Mouse (Mus musculus) liver, adult 2 months (tissue): ENCODE measurements around the gene Ahdc1. TPM values are rescaled to one million over a fixed set of nuclear protein-coding genes. Genes with fewer than 3 reads are reported as not detected.

Source experiments
- DNase-seq: peaks from one replicate; pipeline ENCODE4 v3.0.0-alpha.2; 2011; ENCODE audit warnings: low read depth, low spot score; ENCODE audit errors: extremely low read depth
- H3K27ac ChIP-seq: fragments of 200-500 bp; replicated peaks from 2 replicates; pipeline ENCODE4 v1.5.1; 2012; ENCODE audit warnings: low read depth, mild to moderate bottlenecking, control low read depth, inconsistent platforms, low read length; ENCODE audit not compliant: insufficient read depth
- H3K27me3 ChIP-seq: fragments of 200-500 bp; 2 replicates; pipeline ENCODE4 v1.6.1; 2012; ENCODE audit warnings: mild to moderate bottlenecking, moderate library complexity, low read length, inconsistent platforms; ENCODE audit not compliant: control insufficient read depth, insufficient read depth
- H3K36me3 ChIP-seq: fragments of 200-500 bp; 2 replicates; pipeline ENCODE4 v1.6.1; 2012; ENCODE audit warnings: low read length, inconsistent platforms; ENCODE audit not compliant: control insufficient read depth, insufficient read depth
- H3K4me1 ChIP-seq: fragments of 200-500 bp; 2 replicates; pipeline ENCODE4 v1.6.1; 2011; ENCODE audit warnings: low read length; ENCODE audit not compliant: control insufficient read depth, insufficient read depth
- H3K4me3 ChIP-seq: fragments of 200-500 bp; 2 replicates; pipeline ENCODE4 v1.5.1; 2011; ENCODE audit warnings: low read depth, mild to moderate bottlenecking, control low read depth, low read length, moderate library complexity; ENCODE audit not compliant: insufficient read depth
- H3K79me2 ChIP-seq: fragments of 200-500 bp; 2 replicates; pipeline ENCODE4 v1.6.1; 2012; ENCODE audit warnings: inconsistent platforms, mild to moderate bottlenecking, low read length, moderate library complexity; ENCODE audit not compliant: control insufficient read depth, insufficient read depth
- H3K9ac ChIP-seq: fragments of 200-500 bp; 2 replicates; pipeline ENCODE4 v1.6.1; 2012; ENCODE audit warnings: low read depth, mild to moderate bottlenecking, control low read depth, inconsistent platforms, low read length
- CTCF ChIP-seq: fragments of 200-500 bp; IDR thresholded peaks from 2 replicates; pipeline ENCODE4 v1.5.1; 2011; ENCODE audit warnings: low read depth, low read length, control low read depth
- POLR2A ChIP-seq: fragments of 200-500 bp; IDR thresholded peaks from 2 replicates; pipeline ENCODE4 v1.6.1; 2011; ENCODE audit warnings: low read length, control low read depth; ENCODE audit not compliant: insufficient read depth; ENCODE audit errors: extremely low read depth
- WGBS: fragments of 180-500 bp; shearing (Covaris S2); methylation state at CpG from one replicate; pipeline ENCODE4 v1.1.7; 2018; 5-methylcytosine and 5-hydroxymethylcytosine counted together
- polyA plus RNA-seq: library from polyadenylated mRNA; depleted of rRNA; stranded (reverse); fragments of >200 nt; gene quantifications from 2 replicates; pipeline ENCODE4 v1.2.3, GENCODE M21; 2012
- total RNA-seq: library from RNA; depleted of rRNA; stranded (reverse); fragments of >200 nt; gene quantifications from 2 replicates; pipeline ENCODE4 v1.2.3, GENCODE M21; 2014

The Ahdc1 gene
- total and polyA plus RNA-seq, 2 experiments, result 2.4 to 8.7 TPM

DNA sequence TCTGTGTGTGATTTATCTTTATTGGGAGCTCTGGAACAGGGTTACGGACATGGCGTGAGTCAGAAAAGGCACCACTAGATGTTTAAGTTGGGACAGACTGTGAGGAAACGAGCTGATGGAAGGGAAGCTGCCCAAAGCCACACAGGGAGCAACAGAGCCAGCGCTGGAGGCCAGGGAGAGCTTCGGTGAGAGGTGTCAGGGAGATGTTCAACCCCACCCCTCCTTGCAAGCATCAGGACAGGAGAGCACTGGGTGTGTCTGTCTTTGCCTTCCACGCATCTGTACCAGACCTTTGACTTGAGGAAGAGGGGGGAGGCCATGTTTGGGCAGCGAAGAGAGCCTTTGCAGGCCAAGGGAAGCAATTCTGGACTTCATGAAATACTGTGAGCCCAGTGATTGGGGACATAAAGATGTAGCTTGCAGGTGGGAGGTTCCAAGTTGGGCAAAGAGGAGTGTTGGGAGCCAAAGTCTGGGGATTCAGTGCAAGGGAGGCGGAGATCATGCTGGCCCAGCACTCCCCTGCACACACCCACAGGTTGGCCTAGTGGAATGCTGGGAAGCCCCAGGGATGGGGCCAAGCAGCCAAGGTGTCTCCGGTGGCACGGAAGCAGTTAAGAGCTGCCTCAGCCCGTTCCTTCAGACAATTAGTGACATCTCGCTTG lies 35.8 kb downstream of the Ahdc1 start:
- Histone ChIP-seq H3K27me3 (no peaks in the 10 kb centered on the region), H3K4me3 (no peak overlapping the region), H3K36me3 (no peaks in the 10 kb centered on the region), H3K4me1 (peaks cover 24% of the 10 kb centered on the region), H3K27ac (no peak overlapping the region), H3K79me2 (peaks cover 47% of the 10 kb centered on the region), H3K9ac (no peak overlapping the region)
- WGBS, result 70% methylated on average over 12 of the region's 12 CpGs
- DNase-seq, result peak; percentile 50
- TF ChIP-seq POLR2A (no peak), CTCF (no peak)

GRCm38 (mm10) chr4:133047353-133048105 lies 36.5 kb downstream of the Ahdc1 start:
- WGBS, result 66% methylated on average over 16 of the region's 16 CpGs
- H3K36me3 ChIP-seq, result no peaks in the 10 kb centered on the region
- peaks cover 24% of the 10 kb centered on the region for H3K4me1 ChIP-seq
- TF ChIP-seq POLR2A, result no peak
- TF ChIP-seq CTCF, result no peak
- H3K79me2 ChIP-seq, result peaks cover 48% of the 10 kb centered on the region
- no peak overlapping the region for H3K4me3 ChIP-seq
- no peak for DNase-seq
- no peak overlapping the region for H3K27ac ChIP-seq
- H3K27me3 ChIP-seq, result no peaks in the 10 kb centered on the region
- H3K9ac ChIP-seq, result no peak overlapping the region

- H3K36me3 ChIP-seq, result no peaks in the 10 kb centered on the region
- DNase-seq, result peak; percentile 62
- TF ChIP-seq CTCF (no peak), POLR2A (no peak)
- H3K27me3 ChIP-seq, result no peaks in the 10 kb centered on the region
- H3K9ac ChIP-seq, result peak overlapping the region; percentile 16
- H3K27ac ChIP-seq, result peak overlapping the region; percentile 49
- H3K4me3 ChIP-seq, result no peak overlapping the region
- 69% methylated on average over 19 of the region's 19 CpGs for WGBS
- peaks cover 41% of the 10 kb centered on the region for H3K79me2 ChIP-seq
- H3K4me1 ChIP-seq, result peaks cover 24% of the 10 kb centered on the region
Measured at GRCm38 (mm10) chr4:133049071-133049920, 38.2 kb downstream of the Ahdc1 start.

- H3K27ac ChIP-seq, result peak overlapping the region; percentile 65
- H3K4me1 ChIP-seq, result peaks cover 23% of the 10 kb centered on the region
- H3K36me3 ChIP-seq, result no peaks in the 10 kb centered on the region
Measured at GRCm38 (mm10) chr4:133050196-133050836, 39.3 kb downstream of the Ahdc1 start.

GRCm38 (mm10) chr4:133050837-133051549 lies 39.9 kb downstream of the Ahdc1 start:
- H3K4me1 ChIP-seq, result peaks cover 28% of the 10 kb centered on the region
- no peaks in the 10 kb centered on the region for H3K27me3 ChIP-seq
- no peak overlapping the region for H3K4me3 ChIP-seq
- peak overlapping the region; percentile 65 for H3K27ac ChIP-seq
- no peaks in the 10 kb centered on the region for H3K36me3 ChIP-seq
- peak overlapping the region; percentile 10; the same call in 1 of the 2 replicates for H3K9ac ChIP-seq
- WGBS, result 84% methylated on average over 6 of the region's 6 CpGs
- peaks cover 26% of the 10 kb centered on the region for H3K79me2 ChIP-seq
- TF ChIP-seq POLR2A, result no peak
- TF ChIP-seq CTCF, result no peak
- no peak for DNase-seq

More at GRCm38 (mm10) chr4:133050196-133050836, 39.3 kb downstream of the Ahdc1 start:
- DNase-seq, result peak; percentile 91
- H3K79me2 ChIP-seq, result peaks cover 32% of the 10 kb centered on the region
- 24% methylated on average over 9 of the region's 9 CpGs for WGBS
- no peaks in the 10 kb centered on the region for H3K27me3 ChIP-seq
- H3K4me3 ChIP-seq, result no peak overlapping the region
- peak overlapping the region; percentile 10 for H3K9ac ChIP-seq
- no peak for TF ChIP-seq CTCF
- TF ChIP-seq POLR2A, result no peak
